Mouse (Mus musculus) liver, embryonic 14.5 days (tissue): Measurements from ENCODE around the gene Simc1.

Source experiments
- CTCF ChIP-seq: IDR thresholded peaks from 2 replicates; pipeline ENCODE4 v1.5.1; 2016; ENCODE audit warnings: antibody characterized with exemption, low read depth, control low read depth
- EP300 ChIP-seq: IDR thresholded peaks from 2 replicates; pipeline ENCODE4 v1.6.1; 2016; ENCODE audit warnings: antibody characterized with exemption, low read depth

DNA sequence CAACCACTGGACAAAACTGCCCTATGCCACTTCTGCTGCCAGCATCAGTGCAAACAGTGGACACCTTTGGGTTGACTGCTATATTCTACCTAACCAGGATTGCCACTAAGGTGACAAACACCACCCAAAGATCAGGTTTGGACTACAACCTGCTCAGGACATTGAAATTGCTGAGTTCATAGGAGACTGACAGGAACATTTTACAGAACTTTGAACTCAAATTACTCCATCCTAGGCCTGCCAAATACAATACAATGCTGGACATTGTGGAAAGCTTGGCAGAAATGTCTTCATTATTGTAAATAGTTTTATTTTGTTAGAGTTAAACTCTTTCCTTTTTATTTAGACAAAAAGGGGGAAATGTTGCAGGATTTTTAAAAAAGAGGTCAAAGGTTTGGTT is 17.6 kb downstream of the Simc1 start:
- TF ChIP-seq CTCF (no peak), EP300 (no peak)
